Mouse (Mus musculus) embryonic facial prominence, embryonic 11.5 days (tissue): ENCODE measurements around the gene Cxcl16. TPM values are rescaled to one million over a fixed set of nuclear protein-coding genes. Genes with fewer than 3 reads are reported as not detected.
A peak's percentile ranks its signal among the peaks of the same experiment; 100 is the strongest.

Experiments used
- ATAC-seq: fragments of 200-750 bp; cut with Nextera tagmentation; replicated peaks from 2 replicates; pipeline ENCODE4 v1.8.0; 2017; ENCODE audit warnings: low read depth; ENCODE audit not compliant: insufficient number of reproducible peaks, low FRiP score, low TSS enrichment
- DNase-seq: peaks from one replicate; pipeline ENCODE4 v3.0.0-alpha.2; 2015; ENCODE audit warnings: low spot score
- H3K27ac ChIP-seq: fragments of 300-500 bp; sonication (generic); replicated peaks from 2 replicates; pipeline ENCODE4 v1.5.1; 2014; ENCODE audit warnings: mild to moderate bottlenecking, low read depth, low read length, control low read depth
- H3K27me3 ChIP-seq: fragments of 300-500 bp; sonication (generic); 2 replicates; pipeline ENCODE4 v1.6.1; 2014; ENCODE audit warnings: mild to moderate bottlenecking, low read length, moderate library complexity, mixed read lengths; ENCODE audit not compliant: control insufficient read depth, insufficient read depth
- H3K36me3 ChIP-seq: fragments of 300-500 bp; sonication (generic); replicated peaks from 2 replicates; pipeline ENCODE4 v1.6.1; 2014; ENCODE audit warnings: low read depth, mild to moderate bottlenecking, low read length, moderate library complexity, mixed read lengths; ENCODE audit not compliant: control insufficient read depth, insufficient read depth
- H3K4me1 ChIP-seq: fragments of 300-500 bp; sonication (generic); 2 replicates; pipeline ENCODE4 v1.6.1; 2014; ENCODE audit warnings: low read length, mixed read lengths; ENCODE audit not compliant: control insufficient read depth, insufficient read depth
- H3K4me2 ChIP-seq: fragments of 300-500 bp; sonication (generic); 2 replicates; pipeline ENCODE4 v1.6.1; 2014; ENCODE audit warnings: low read depth, mild to moderate bottlenecking, control low read depth, low read length, moderate library complexity
- H3K4me3 ChIP-seq: fragments of 300-500 bp; sonication (generic); 2 replicates; pipeline ENCODE4 v1.5.1; 2014; ENCODE audit warnings: low read depth, low read length, control low read depth
- H3K9ac ChIP-seq: fragments of 300-500 bp; sonication (generic); replicated peaks from 2 replicates; pipeline ENCODE4 v1.6.1; 2014; ENCODE audit warnings: mild to moderate bottlenecking, control low read depth, low read length
- H3K9me3 ChIP-seq: fragments of 300-500 bp; sonication (generic); replicated peaks from 2 replicates; pipeline ENCODE4 v1.6.1; 2016; ENCODE audit warnings: mild to moderate bottlenecking, low read length, inconsistent platforms, mixed read lengths; ENCODE audit not compliant: control insufficient read depth
- WGBS: fragments of 180-500 bp; shearing (Covaris S2); extraction: QIAGEN DNeasy Blood & Tissue Kit; methylation state at CpG from one replicate; pipeline ENCODE4 v1.1.7; 2014; 5-methylcytosine and 5-hydroxymethylcytosine counted together
- polyA plus RNA-seq: library from polyadenylated mRNA; unstranded; fragments of >200 nt; fragmentation: Nextera tagmentation; extraction: Ambion mirVana; gene quantifications from 2 replicates; pipeline ENCODE4 v1.2.1, GENCODE M21; 2014

Gene Cxcl16
- polyA plus RNA-seq = 0.81 and 0.91 TPM in 2 replicates

GRCm38 (mm10) chr11:70459601-70460101, at the start of gene Cxcl16:
Cxcl16 (minus strand) TSS chr11:70459984.
- Histone ChIP-seq H3K36me3 (no peaks in the 10 kb centered on the region), H3K4me1 (no peaks in the 10 kb centered on the region), H3K4me2 (peak within 1 kb of the TSS; percentile 84), H3K27me3 (peaks cover 21% of the 10 kb centered on the region), H3K27ac (no peak within 1 kb of the TSS), H3K9me3 (no peaks in the 10 kb centered on the region), H3K9ac (peak within 1 kb of the TSS; percentile 63), H3K4me3 (peak within 1 kb of the TSS; percentile 48)
- DNase-seq (peak; percentile 23), ATAC-seq (no peak)
- 5% methylated on average over 30 of the region's 30 CpGs for WGBS

GRCm38 (mm10) chr11:70506962-70507515, 47.3 kb upstream of the Cxcl16 start:
- DNase-seq (no peak), ATAC-seq (no peak)
- Histone ChIP-seq H3K4me2 (no peak overlapping the region), H3K36me3 (no peaks in the 10 kb centered on the region), H3K9me3 (no peaks in the 10 kb centered on the region), H3K9ac (no peak overlapping the region), H3K27me3 (no peaks in the 10 kb centered on the region), H3K27ac (no peak overlapping the region), H3K4me1 (0 out of 2 replicates have a peak, but pooled peaks cover 2% of the 10 kb centered on the region), H3K4me3 (no peak overlapping the region)
- 71% methylated on average over 7 of the region's 7 CpGs for WGBS

- 30% methylated on average over 4 of the region's 4 CpGs for WGBS
- Histone ChIP-seq H3K27ac (no peak overlapping the region), H3K36me3 (no peaks in the 10 kb centered on the region), H3K4me3 (no peak overlapping the region), H3K9ac (no peak overlapping the region), H3K27me3 (no peaks in the 10 kb centered on the region), H3K4me1 (0 out of 2 replicates have a peak, but pooled peaks cover 2% of the 10 kb centered on the region), H3K4me2 (no peak overlapping the region), H3K9me3 (no peaks in the 10 kb centered on the region)
- peak; percentile 72 for DNase-seq
- ATAC-seq = no peak
These were observed 46.6 kb upstream of the Cxcl16 start for GRCm38 (mm10) chr11:70506385-70506784.

DNA sequence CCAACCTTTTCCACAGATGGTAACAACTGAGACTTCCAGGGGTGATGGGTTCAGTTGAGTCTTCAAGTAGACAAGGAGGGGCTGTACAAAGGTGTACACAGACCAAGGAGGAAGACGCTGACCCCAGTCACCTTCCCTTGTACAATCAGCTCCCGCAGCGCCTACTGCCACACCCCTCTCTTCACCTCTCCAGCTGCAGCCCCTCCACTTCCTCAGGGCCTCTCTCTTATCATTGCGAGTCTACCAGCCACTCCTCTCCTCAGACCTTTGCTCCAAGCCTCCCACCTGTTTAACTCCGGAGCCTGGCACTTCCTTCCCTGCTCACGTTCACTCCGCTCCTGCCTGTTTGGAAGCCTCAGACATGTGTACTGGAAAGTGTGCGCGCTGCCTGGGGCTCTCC, 45.2 kb upstream of the Cxcl16 start, which contains the start of gene Tm4sf5:
Gene Tm4sf5 (plus strand): TSS at position 275 of the 400 bp plus-strand sequence.
- 78% methylated on average over 9 of the region's 9 CpGs for WGBS
- Histone ChIP-seq H3K9me3 (no peaks in the 10 kb centered on the region), H3K4me2 (no peak within 1 kb of the TSS), H3K27me3 (no peaks in the 10 kb centered on the region), H3K27ac (no peak within 1 kb of the TSS), H3K9ac (no peak within 1 kb of the TSS), H3K4me3 (no peak within 1 kb of the TSS), H3K36me3 (no peaks in the 10 kb centered on the region), H3K4me1 (0 out of 2 replicates have a peak, but pooled peaks cover 2% of the 10 kb centered on the region)
- DNase-seq (no peak), ATAC-seq (no peak)

DNA sequence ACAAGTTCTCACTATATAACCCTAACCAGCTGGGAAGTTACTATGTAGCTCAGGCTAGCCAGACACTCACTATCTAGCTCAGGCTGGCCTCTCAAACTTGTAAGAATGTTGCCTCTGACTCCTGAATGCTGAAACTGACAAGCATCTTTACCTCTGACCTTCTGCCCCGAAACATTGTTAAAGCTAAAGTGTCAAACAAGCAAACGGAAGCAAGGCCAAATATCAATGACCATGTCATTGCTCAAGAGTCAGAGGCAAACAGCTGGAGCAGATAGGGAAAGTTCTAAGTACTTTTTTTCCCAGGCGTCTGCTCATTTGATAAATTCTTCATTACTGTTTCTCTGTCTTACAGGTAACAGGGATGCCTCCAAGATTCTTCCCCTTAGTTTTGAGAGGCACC, 42.2 kb upstream of the Cxcl16 start:
- DNase-seq (no peak), ATAC-seq (no peak)
- no peaks in the 10 kb centered on the region for H3K36me3 ChIP-seq
- H3K9ac ChIP-seq = no peak overlapping the region
- no peak overlapping the region for H3K4me3 ChIP-seq
- H3K27ac ChIP-seq = no peak overlapping the region
- no peaks in the 10 kb centered on the region for H3K27me3 ChIP-seq
- H3K4me1 ChIP-seq = no peaks in the 10 kb centered on the region
- no peak overlapping the region for H3K4me2 ChIP-seq
- WGBS = 67% methylated on average over 3 of the region's 3 CpGs
- no peaks in the 10 kb centered on the region for H3K9me3 ChIP-seq

GRCm38 (mm10) chr11:70500476-70500812, 40.7 kb upstream of the Cxcl16 start:
- DNase-seq = no peak
- Histone ChIP-seq H3K36me3 (no peaks in the 10 kb centered on the region), H3K9me3 (no peaks in the 10 kb centered on the region), H3K4me2 (no peak overlapping the region), H3K4me3 (no peak overlapping the region), H3K4me1 (no peaks in the 10 kb centered on the region), H3K9ac (no peak overlapping the region), H3K27ac (no peak overlapping the region), H3K27me3 (no peaks in the 10 kb centered on the region)
- ATAC-seq = no peak
- 94% methylated on average over 1 of the region's 1 CpGs for WGBS

DNA sequence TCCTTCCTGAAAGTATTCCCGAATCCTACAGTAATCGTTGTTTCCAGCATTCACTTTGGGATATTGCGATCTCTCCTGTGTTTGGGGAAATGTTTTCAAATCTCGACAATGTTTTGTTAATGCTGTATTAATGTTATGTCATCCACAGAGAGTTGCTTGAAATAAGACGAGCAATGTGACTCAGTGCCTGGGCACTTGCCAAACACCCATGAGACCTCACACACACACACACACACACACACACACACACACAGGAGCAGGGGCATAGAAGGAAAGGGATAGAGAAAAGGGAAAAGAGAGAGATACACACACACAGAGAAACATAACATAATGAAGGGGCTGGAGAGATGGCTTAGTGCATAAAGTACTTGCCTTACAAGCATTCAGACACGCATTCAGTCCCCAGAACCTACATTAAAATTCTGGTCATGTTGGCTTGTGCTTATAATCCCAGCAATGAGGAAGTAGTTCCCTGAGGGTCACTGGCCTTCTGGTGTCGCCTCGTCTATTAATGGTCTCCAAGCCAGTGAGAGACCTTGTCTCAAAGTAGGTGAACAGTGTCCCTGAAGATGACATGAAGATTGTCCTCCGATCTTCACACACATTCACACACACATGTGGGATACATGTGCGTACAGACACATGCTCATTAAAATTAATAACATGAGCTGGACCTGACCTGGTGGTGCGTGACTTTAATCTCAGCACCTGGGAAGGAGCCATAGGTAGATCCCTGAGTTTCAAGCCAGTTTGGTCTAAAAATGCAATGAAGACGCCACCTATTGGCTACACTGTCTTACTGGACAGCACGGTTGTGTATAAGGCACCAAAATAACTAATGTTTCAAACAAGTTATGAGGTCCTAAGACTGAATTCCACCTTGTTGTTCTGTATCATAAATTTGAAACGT, 40.0 kb upstream of the Cxcl16 start:
- no peak overlapping the region for H3K27ac ChIP-seq
- no peak overlapping the region for H3K9ac ChIP-seq
- H3K9me3 ChIP-seq = no peaks in the 10 kb centered on the region
- ATAC-seq (no peak), DNase-seq (no peak)
- H3K4me3 ChIP-seq = no peak overlapping the region
- no peak overlapping the region for H3K4me2 ChIP-seq
- no peaks in the 10 kb centered on the region for H3K27me3 ChIP-seq
- 74% methylated on average over 14 of the region's 14 CpGs for WGBS
- no peaks in the 10 kb centered on the region for H3K36me3 ChIP-seq
- H3K4me1 ChIP-seq = no peaks in the 10 kb centered on the region

DNA sequence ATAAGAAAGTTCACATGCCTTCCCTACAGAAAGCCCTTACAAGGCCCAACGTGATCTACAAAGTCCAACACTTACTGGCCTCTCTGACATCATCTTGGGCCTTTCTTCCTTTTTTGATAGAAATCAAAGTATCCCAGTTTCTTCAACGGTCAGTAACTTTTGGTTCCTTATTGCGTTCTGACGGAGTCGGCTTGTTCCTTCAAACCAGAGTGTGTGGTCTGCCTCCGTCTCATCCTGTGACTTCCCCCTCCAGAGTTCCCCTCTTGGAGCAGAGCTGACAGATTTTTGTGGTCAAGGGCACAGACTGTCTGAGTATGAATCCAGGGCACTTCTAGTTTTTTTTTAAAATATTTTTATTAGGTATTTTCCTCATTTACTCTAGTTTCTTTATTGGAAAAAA, 29.9 kb upstream of the Cxcl16 start:
- Histone ChIP-seq H3K9ac (no peak overlapping the region), H3K4me2 (no peak overlapping the region), H3K36me3 (no peaks in the 10 kb centered on the region), H3K27ac (no peak overlapping the region), H3K9me3 (no peaks in the 10 kb centered on the region), H3K4me1 (no peaks in the 10 kb centered on the region), H3K4me3 (no peak overlapping the region), H3K27me3 (no peaks in the 10 kb centered on the region)
- WGBS = 88% methylated on average over 6 of the region's 6 CpGs
- ATAC-seq = no peak
- DNase-seq = no peak
